Mouse (Mus musculus): Measurements from ENCODE around the gene Plin2. TPM values are rescaled to one million over a fixed set of nuclear protein-coding genes. Genes with fewer than 3 reads are reported as not detected.
"Not testable (repeated sequence)": the region's sequence is repeated elsewhere in the genome, so short reads cannot be mapped to it uniquely, and the experiment has no call there.

Plin2 gene
- polyA plus RNA-seq, 1 experiment, result 49.0 TPM

DNA sequence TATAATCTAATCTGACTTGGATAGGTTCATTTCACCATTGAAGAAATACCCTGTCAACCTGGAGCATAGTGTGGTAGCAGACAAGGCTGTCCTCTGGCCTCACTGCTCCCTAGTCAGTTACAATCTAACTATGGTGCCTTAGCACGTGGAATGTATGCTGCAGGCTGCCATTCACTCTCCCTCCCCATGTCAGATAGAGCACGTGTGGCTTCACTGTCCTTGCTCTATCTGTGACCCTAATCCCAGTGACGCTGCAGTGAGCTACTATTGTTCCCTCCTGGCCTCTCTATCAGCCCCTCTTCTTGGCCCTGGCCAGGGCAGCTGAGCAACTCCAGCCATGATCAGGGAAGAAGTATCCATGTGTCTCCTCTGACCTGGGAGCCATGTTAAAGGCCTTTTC, 11.6 kb upstream of the Plin2 start:
- WGBS, result 66% methylated on average over 3 of the region's 3 CpGs

DNA sequence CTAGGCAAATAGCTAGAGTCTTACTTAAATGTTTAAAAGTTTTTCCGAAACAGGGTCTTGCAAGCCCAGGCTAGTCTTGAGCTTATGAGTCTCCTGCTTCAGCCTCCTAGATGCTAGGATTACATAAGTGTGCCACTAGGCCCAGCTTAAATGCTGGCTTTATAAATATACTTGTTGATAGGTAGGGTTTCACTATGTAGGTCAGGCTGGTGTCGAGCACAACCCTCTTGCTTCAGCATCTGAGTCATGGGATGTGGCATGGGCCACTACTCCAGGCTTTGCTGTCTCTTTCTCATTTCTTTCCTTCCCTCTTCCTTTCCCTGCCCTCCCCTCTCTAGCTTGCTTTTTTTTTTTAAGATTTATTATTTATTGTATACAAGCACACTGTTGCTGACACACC, 9.8 kb upstream of the Plin2 start:
- H3K4me1 ChIP-seq (ENCODE audit: control insufficient read depth, insufficient read depth, low read length), result no peaks in the 10 kb centered on the region; the same call in 1 of the 2 replicates
- H3K4me3 ChIP-seq (replicated peaks; ENCODE audit: control insufficient read depth, low read depth, low read length), result no peak overlapping the region
- no peak overlapping the region for H3K27ac ChIP-seq (ENCODE audit: control insufficient read depth, insufficient read depth, low read depth, low read length, poor library complexity)
- 64% methylated on average over 2 of the region's 2 CpGs for WGBS
- TF ChIP-seq CTCF (IDR thresholded peaks at IDR 0.05; ENCODE audit: control insufficient read depth, insufficient read depth, low read length), result no peak
- TF ChIP-seq POLR2A (IDR thresholded peaks at IDR 0.05; ENCODE audit: borderline replicate concordance, control insufficient read depth, low read depth, low read length), result no peak

More for the DNA sequence above, 11.6 kb upstream of the Plin2 start:
- H3K4me1 ChIP-seq (ENCODE audit: control insufficient read depth, insufficient read depth, low read length), result no peaks in the 10 kb centered on the region; the same call in 1 of the 2 replicates
- H3K4me3 ChIP-seq (replicated peaks; ENCODE audit: control insufficient read depth, low read depth, low read length), result no peak overlapping the region
- H3K27ac ChIP-seq (ENCODE audit: control insufficient read depth, insufficient read depth, low read depth, low read length, poor library complexity), result no peak overlapping the region
- no peak for TF ChIP-seq CTCF (IDR thresholded peaks at IDR 0.05; ENCODE audit: control insufficient read depth, insufficient read depth, low read length)
- TF ChIP-seq POLR2A (IDR thresholded peaks at IDR 0.05; ENCODE audit: borderline replicate concordance, control insufficient read depth, low read depth, low read length), result no peak

DNA sequence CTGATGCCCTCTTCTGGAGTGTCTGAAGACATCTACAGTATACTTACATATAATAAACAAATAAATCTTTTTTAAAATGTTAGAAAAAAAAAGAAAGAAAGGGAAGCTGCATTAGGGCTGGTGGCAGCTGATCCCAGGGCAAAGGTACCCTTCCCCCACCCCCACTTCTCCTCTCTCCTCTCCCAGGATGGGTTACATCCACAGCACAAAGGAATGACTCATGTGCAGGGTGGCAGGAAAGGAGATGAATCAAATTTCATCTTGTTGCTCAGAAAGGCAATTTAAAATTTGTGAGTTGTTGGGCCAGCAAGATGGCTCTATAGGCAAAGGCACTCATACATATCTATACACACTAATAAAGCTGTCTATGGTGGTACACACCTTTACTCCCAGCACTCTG, 6.9 kb upstream of the Plin2 start:
- no peak overlapping the region for H3K4me3 ChIP-seq (replicated peaks; ENCODE audit: control insufficient read depth, low read depth, low read length)
- H3K27ac ChIP-seq (ENCODE audit: control insufficient read depth, insufficient read depth, low read depth, low read length, poor library complexity), result no peak overlapping the region
- TF ChIP-seq CTCF (IDR thresholded peaks at IDR 0.05; ENCODE audit: control insufficient read depth, insufficient read depth, low read length) (no peak), POLR2A (IDR thresholded peaks at IDR 0.05; ENCODE audit: borderline replicate concordance, control insufficient read depth, low read depth, low read length) (no peak)
- peaks cover 1% of the 10 kb centered on the region; the same call in 1 of the 2 replicates for H3K4me1 ChIP-seq (ENCODE audit: control insufficient read depth, insufficient read depth, low read length)

DNA sequence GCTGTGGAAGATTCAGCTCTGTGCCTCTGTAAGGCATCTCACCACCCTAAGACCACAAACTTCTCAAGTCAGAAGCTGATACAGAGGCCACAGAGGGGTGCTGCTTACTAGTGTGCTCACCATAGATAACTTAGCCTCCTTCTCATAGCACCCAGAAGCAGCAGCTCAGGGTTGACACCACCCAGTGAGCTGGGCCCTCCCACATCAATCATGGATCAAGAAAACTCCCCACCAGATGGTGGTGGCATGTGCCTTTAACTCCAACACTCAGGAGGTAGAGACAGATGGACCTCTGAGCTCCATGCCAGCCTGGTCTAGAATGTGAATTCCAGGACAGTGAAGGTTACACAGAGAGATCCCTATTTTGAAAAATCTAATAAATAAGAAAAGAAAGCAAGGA, 4.9 kb upstream of the Plin2 start:
- H3K4me1 ChIP-seq (ENCODE audit: control insufficient read depth, insufficient read depth, low read length); H3K4me3 ChIP-seq (replicated peaks; ENCODE audit: control insufficient read depth, low read depth, low read length); H3K27ac ChIP-seq (ENCODE audit: control insufficient read depth, insufficient read depth, low read depth, low read length, poor library complexity): not testable (repeated sequence)

DNA sequence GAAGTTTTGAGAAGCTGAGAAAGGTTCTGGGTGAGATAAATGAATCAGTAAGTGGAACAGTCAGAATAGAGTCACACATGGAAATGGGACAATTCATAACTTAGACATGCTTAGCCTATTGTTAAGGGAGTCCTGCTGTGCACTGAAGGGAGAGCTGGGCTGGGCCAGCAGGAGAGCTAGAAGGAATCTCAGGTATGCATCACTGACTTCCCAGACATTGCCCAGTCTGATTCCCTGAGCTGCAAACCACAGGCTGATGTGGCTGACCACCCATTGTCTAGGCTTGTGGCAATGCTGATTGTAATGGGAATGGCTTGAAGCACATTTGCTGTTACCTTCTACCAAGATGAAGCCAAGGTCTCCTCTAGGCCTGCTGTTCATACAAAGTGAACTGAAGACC, 4.3 kb upstream of the Plin2 start:
- H3K27ac ChIP-seq (ENCODE audit: control insufficient read depth, insufficient read depth, low read depth, low read length, poor library complexity); H3K4me1 ChIP-seq (ENCODE audit: control insufficient read depth, insufficient read depth, low read length); H3K4me3 ChIP-seq (replicated peaks; ENCODE audit: control insufficient read depth, low read depth, low read length): not testable (repeated sequence)

DNA sequence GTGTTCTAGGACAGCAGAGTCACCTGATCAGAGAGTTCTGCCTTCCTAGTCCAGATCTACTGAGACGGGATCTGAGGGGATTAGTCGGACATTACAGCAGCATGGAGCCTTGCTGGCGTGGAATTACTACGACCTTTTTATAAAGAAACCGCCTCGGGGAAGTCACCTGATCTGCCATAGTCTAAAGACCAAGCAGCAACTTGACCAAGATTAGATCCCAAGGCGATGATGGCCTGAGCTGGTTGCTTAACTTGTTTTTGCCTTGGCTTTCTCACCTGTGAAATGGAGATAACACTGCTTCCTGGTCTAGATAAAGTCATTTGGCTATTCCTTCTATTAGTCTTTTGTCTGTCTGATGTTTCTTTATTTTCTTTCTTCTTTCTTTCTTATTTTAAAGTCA, 2.6 kb upstream of the Plin2 start:
- no peak overlapping the region for H3K27ac ChIP-seq (ENCODE audit: control insufficient read depth, insufficient read depth, low read depth, low read length, poor library complexity)
- H3K4me1 ChIP-seq (ENCODE audit: control insufficient read depth, insufficient read depth, low read length), result peaks cover 5% of the 10 kb centered on the region
- TF ChIP-seq CTCF (IDR thresholded peaks at IDR 0.05; ENCODE audit: control insufficient read depth, insufficient read depth, low read length), result no peak
- TF ChIP-seq POLR2A (IDR thresholded peaks at IDR 0.05; ENCODE audit: borderline replicate concordance, control insufficient read depth, low read depth, low read length), result no peak
- no peak overlapping the region for H3K4me3 ChIP-seq (replicated peaks; ENCODE audit: control insufficient read depth, low read depth, low read length)
- 70% methylated on average over 7 of the region's 7 CpGs for WGBS

DNA sequence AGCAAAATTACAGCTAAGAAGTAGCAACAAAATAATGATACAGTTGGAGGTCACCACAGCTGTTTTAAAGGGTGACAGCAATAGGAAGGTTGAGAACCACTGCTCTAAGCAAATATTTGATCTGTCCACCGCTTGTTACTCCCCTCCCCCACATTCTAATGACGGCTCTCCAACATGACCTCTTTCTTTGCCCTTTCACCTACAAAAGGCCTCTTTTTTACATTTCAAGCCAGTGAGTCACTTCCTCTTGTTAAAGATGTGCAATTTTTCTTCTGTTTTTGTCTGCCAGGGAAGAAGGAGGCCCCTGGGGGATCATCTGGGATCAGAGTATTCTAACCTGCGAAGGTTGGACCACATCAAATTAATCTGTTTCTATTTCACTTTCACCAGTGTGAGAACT, 1.9 kb upstream of the Plin2 start:
- peaks cover 5% of the 10 kb centered on the region for H3K4me1 ChIP-seq (ENCODE audit: control insufficient read depth, insufficient read depth, low read length)
- WGBS, result 44% methylated on average over 3 of the region's 3 CpGs
- no peak overlapping the region for H3K27ac ChIP-seq (ENCODE audit: control insufficient read depth, insufficient read depth, low read depth, low read length, poor library complexity)
- TF ChIP-seq CTCF (IDR thresholded peaks at IDR 0.05; ENCODE audit: control insufficient read depth, insufficient read depth, low read length), result no peak
- TF ChIP-seq POLR2A (IDR thresholded peaks at IDR 0.05; ENCODE audit: borderline replicate concordance, control insufficient read depth, low read depth, low read length), result no peak
- H3K4me3 ChIP-seq (replicated peaks; ENCODE audit: control insufficient read depth, low read depth, low read length), result no peak overlapping the region

DNA sequence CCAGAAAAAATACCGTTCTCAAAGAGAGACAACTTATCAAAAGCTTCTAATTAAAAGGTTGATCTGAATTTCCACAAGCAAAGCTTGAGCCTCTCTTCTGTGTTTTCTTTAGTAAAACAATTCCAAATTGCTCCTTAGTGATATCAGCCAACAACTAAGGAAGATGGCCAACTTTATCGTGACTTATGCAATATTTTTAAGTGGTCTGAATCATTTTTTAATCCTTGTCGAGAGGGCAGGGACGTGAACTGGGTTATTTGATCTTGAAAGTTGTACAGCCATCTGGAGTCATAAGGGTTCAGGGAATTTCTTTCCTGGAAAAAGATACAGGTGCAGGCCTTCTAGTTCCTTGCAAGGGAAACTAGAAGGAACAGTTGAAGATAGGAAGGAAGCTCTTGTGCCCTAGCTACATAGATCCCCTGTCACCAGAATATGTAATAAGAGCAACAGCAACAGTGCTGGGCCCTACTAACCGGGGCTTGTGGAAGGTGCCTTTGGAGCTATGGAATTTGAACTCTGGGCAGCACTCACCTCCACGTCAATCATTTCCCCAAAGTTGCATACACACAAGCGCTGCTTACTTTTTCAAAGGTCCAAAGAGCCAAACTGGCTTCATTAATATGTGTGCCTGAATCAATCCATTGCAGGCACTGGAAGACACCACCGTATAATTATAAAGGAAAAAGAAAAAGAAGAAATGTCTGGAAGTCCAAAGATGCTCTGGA, 884 bp upstream of the Plin2 start:
- Histone ChIP-seq H3K4me3 (replicated peaks; ENCODE audit: control insufficient read depth, low read depth, low read length) (no peak overlapping the region), H3K27ac (ENCODE audit: control insufficient read depth, insufficient read depth, low read depth, low read length, poor library complexity) (no peak overlapping the region), H3K4me1 (ENCODE audit: control insufficient read depth, insufficient read depth, low read length) (peaks cover 7% of the 10 kb centered on the region)
- TF ChIP-seq POLR2A (IDR thresholded peaks at IDR 0.05; ENCODE audit: borderline replicate concordance, control insufficient read depth, low read depth, low read length) (no peak), CTCF (IDR thresholded peaks at IDR 0.05; ENCODE audit: control insufficient read depth, insufficient read depth, low read length) (no peak)
- WGBS, result 76% methylated on average over 8 of the region's 8 CpGs

DNA sequence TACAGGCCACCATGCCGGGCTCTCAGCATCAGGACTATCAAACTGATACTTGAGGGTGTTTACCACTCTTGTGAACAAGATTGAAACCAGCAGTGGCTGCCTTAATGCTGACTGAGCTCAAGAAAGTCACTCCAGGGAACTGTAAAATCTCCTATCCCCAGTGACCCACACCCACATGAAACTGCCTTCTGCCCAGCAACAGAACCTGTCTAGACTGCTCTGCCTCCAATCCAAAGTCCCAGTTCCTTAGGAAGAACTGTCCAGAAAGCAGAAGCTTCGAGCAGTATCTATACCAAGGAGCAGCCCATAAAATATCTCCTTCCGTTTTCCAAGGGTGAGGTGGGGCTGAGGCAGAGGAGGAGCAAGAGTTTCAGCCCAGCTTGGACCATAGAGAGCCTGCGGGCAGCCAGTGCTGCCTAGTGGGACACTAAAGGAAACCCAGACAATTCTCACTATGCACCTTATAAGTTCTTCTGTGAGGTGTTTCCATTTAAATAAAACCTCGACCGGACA, 563 bp downstream of the Plin2 start:
- H3K4me3 ChIP-seq (replicated peaks; ENCODE audit: control insufficient read depth, low read depth, low read length), result peak overlapping the region; percentile 91
- H3K27ac ChIP-seq (ENCODE audit: control insufficient read depth, insufficient read depth, low read depth, low read length, poor library complexity), result peak overlapping the region; percentile 85
- WGBS, result 4% methylated on average over 6 of the region's 6 CpGs
- H3K4me1 ChIP-seq (ENCODE audit: control insufficient read depth, insufficient read depth, low read length), result not testable (repeated sequence)
